In the genomic region with DNA sequence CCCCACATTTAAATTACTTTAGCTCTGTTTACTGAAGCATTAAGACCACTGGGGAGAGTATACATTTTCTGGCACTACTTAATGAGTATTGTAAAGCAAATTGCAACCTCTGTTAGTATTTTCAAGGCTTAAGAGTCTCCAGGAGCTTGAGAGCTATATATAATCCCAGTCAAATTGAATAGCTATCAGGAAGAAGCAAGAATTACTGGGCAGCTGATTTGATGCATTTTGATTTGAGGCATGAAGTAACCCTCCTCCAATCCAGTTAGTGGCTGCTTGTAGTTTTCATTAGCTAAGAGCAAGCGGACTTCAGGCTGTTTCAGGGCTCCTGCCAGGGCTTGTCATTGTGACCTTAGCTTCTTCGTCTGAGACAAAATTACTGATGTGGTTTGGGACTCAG, we compare ENCODE assay signal across 27 mouse cellular contexts.
DNase-seq lines count a peak whose midpoint lies in the region; ATAC-seq and TF ChIP-seq lines count a peak whose summit lies in the region.
"Had no signal": no experiment of that assay in that cellular context is flagged by ENCODE, and none has a peak within 500 bp of the region (broad histone marks: within the 10 kb centered on the region; RNA-seq: fewer than 3 reads in every experiment).

No protein-coding gene starts in this region.

- peaks cover 2% of the 10 kb centered on the region; the same call in 1 of the 2 replicates for H3K4me1 ChIP-seq in midbrain, embryonic 11.5 days (ENCODE audit: control insufficient read depth, insufficient read depth, low read length)
- peaks cover 10% of the 10 kb centered on the region; the same call in 1 of the 2 replicates for H3K4me1 ChIP-seq in midbrain, postnatal 0 days (ENCODE audit: insufficient read depth, low read length)

- no peak for ATAC-seq in midbrain, embryonic 11.5 days (ENCODE audit: low FRiP score)
- no peak for ATAC-seq in midbrain, postnatal 0 days (ENCODE audit: low FRiP score)
- ATAC-seq: activated CD4-positive, CD25-positive, alpha-beta regulatory T cell, adult 4 months; CD4-positive, CD25-positive, alpha-beta regulatory T cell, adult 4 months; forebrain, embryonic 16.5 days; inflammation-experienced regulatory T-cells, adult 6 months; intestine, embryonic 16.5 days had no signal

- H3K27ac ChIP-seq in gastrocnemius, adult 2 months = 0 out of 2 replicates have a peak overlapping the region, but pooled peaks have one; percentile 1
- H3K27ac ChIP-seq in midbrain, embryonic 11.5 days (ENCODE audit: low read depth, low read length) = no peak overlapping the region
- H3K27ac ChIP-seq in midbrain, postnatal 0 days (ENCODE audit: low read depth, low read length) = no peak overlapping the region
- H3K27ac ChIP-seq: embryonic facial prominence, embryonic 10.5 days; embryonic facial prominence, embryonic 13.5 days; heart, adult 2 months; hindbrain, embryonic 12.5 days; hindbrain, embryonic 15.5 days had no signal

- no peaks in the 10 kb centered on the region for H3K36me3 ChIP-seq in midbrain, embryonic 11.5 days (ENCODE audit: control insufficient read depth, insufficient read depth, low read length)
- H3K36me3 ChIP-seq in midbrain, postnatal 0 days (ENCODE audit: insufficient read depth, low read length) = no peaks in the 10 kb centered on the region
- H3K36me3 ChIP-seq: embryonic facial prominence, embryonic 10.5 days; embryonic facial prominence, embryonic 13.5 days; hindbrain, embryonic 12.5 days; hindbrain, embryonic 15.5 days had no signal

- no peak overlapping the region for H3K4me3 ChIP-seq in gastrocnemius, adult 2 months
- no peak overlapping the region for H3K4me3 ChIP-seq in midbrain, embryonic 11.5 days (ENCODE audit: low read depth, low read length)
- no peak overlapping the region for H3K4me3 ChIP-seq in midbrain, postnatal 0 days (ENCODE audit: low read depth, low read length)
- H3K4me3 ChIP-seq: embryonic facial prominence, embryonic 10.5 days; embryonic facial prominence, embryonic 13.5 days; erythroblast, embryonic 14.5 days; heart, adult 2 months; hindbrain, embryonic 12.5 days; hindbrain, embryonic 15.5 days had no signal

- no peaks in the 10 kb centered on the region for H3K9me3 ChIP-seq in midbrain, embryonic 11.5 days (ENCODE audit: control insufficient read depth, low read length)
- no peaks in the 10 kb centered on the region for H3K9me3 ChIP-seq in midbrain, postnatal 0 days (ENCODE audit: low read length)
- H3K9me3 ChIP-seq: embryonic facial prominence, embryonic 10.5 days; embryonic facial prominence, embryonic 13.5 days; hindbrain, embryonic 12.5 days; hindbrain, embryonic 15.5 days had no signal

- TF ChIP-seq CTCF in gastrocnemius, adult 2 months (IDR thresholded peaks at IDR 0.05) = no peak
- no peak for TF ChIP-seq CTCF in midbrain, postnatal 0 days (IDR thresholded peaks at IDR 0.05)

- no peak for DNase-seq in gastrocnemius, adult 2 months
- no peak for DNase-seq in gastrocnemius, adult 18-20 months (ENCODE audit: low spot score)
- peak; percentile 76 for DNase-seq in midbrain, embryonic 11.5 days (ENCODE audit: low spot score, missing footprints)
- DNase-seq in midbrain, postnatal 0 days (ENCODE audit: low spot score) = no peak
- DNase-seq in retina, embryonic 14.5 days (ENCODE audit: low spot score) = peak; percentile 52
- no peak for DNase-seq in layer of hippocampus, adult 9-11 months
- DNase-seq: adrenal gland, adult 8-10 months; adrenal gland, postnatal 25 days; cerebellum, adult 11-12 months; cerebellum, adult 8-10 months; cerebellum, postnatal 10 days; cerebellum, postnatal 36 days; embryo, embryonic 11 days; gastrocnemius, postnatal 10 days; gastrocnemius, postnatal 36 days; heart, adult 2 months had no signal

- H3K9ac ChIP-seq in midbrain, embryonic 11.5 days (ENCODE audit: low read length) = no peak overlapping the region
- no peak overlapping the region for H3K9ac ChIP-seq in midbrain, postnatal 0 days (replicated peaks; ENCODE audit: low read length, poor library complexity, severe bottlenecking)
- H3K9ac ChIP-seq: embryonic facial prominence, embryonic 13.5 days; hindbrain, embryonic 12.5 days; hindbrain, embryonic 15.5 days had no signal

- WGBS in midbrain, embryonic 11.5 days = 43% methylated on average over 2 of the region's 2 CpGs
- WGBS in midbrain, postnatal 0 days = 45% methylated on average over 2 of the region's 2 CpGs

- intact Hi-C loops in gastrocnemius, adult 2 months (cut with DNase I) = no loop called here

- no peaks in the 10 kb centered on the region for H3K27me3 ChIP-seq in midbrain, embryonic 11.5 days (ENCODE audit: control insufficient read depth, insufficient read depth, low read length)
- no peaks in the 10 kb centered on the region for H3K27me3 ChIP-seq in midbrain, postnatal 0 days (ENCODE audit: insufficient read depth, low read length)
- H3K27me3 ChIP-seq: embryonic facial prominence, embryonic 13.5 days; hindbrain, embryonic 12.5 days; hindbrain, embryonic 15.5 days had no signal

- H3K4me2 ChIP-seq in midbrain, embryonic 11.5 days = no peak overlapping the region
- H3K4me2 ChIP-seq in midbrain, postnatal 0 days (ENCODE audit: low read depth, low read length, poor library complexity, severe bottlenecking) = no peak overlapping the region
- H3K4me2 ChIP-seq: embryonic facial prominence, embryonic 13.5 days; heart, embryonic 11.5 days; hindbrain, embryonic 12.5 days; hindbrain, embryonic 15.5 days had no signal

Comparison
In these comparisons a context has a peak if more than half of its experiments do, and no peak if none do; other contexts are left out.
1. DNase-seq: peak in midbrain, embryonic 11.5 days (single experiment) and retina, embryonic 14.5 days (single experiment); none in gastrocnemius, adult 2 months (single experiment), gastrocnemius, adult 18-20 months (single experiment), midbrain, postnatal 0 days (single experiment) and layer of hippocampus, adult 9-11 months (single experiment).